Mouse (Mus musculus): ENCODE measurements at regions not wholly inside any gene's neighbourhood (a gene's known extent, or its start where the extent isn't known, plus 50 kb on each side); places are given as distances from the start of the nearest gene placed in this dataset.

DNA sequence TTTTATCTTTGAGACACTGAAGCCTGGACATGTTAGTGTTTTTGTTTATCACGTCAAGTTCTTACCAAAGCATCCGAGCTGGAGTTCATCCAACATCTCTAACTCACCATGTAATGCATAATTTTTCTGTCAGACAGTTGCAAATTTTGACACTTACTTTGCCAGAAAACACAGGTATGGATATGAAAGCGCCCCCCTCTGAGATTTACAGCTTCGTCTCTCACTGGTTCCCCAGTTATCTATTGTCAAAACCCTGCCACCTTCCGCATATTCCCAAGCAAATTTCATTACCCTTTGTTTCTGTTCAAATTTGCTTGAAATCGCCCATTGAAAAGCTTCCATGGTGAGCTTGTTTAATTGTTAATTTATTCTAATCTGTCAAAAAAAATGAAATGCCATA lies 202.7 kb upstream of the Cxadr start:
- ATAC-seq (ENCODE audit: low read depth), result no peak
- H3K27me3 ChIP-seq, result no peaks in the 10 kb centered on the region
- WGBS (ENCODE audit: insufficient replicate concordance), result 65% methylated on average over 6 of the region's 6 CpGs
- no peak overlapping the region for H3K4me2 ChIP-seq
- DNase-seq, result no peak
- no peaks in the 10 kb centered on the region for H3K36me3 ChIP-seq
- H3K27ac ChIP-seq, result no peak overlapping the region
- H3K9me3 ChIP-seq (replicated peaks), result no peaks in the 10 kb centered on the region
- H3K9ac ChIP-seq, result no peak overlapping the region
- no peak overlapping the region for H3K4me3 ChIP-seq (replicated peaks)
- H3K4me1 ChIP-seq (replicated peaks), result no peaks in the 10 kb centered on the region

GRCm38 (mm10) chr16:78096571-78096970 lies 204.7 kb upstream of the Cxadr start:
- ATAC-seq (ENCODE audit: low read depth), result no peak
- 38% methylated on average over 1 of the region's 1 CpGs for WGBS (ENCODE audit: insufficient replicate concordance)

DNA sequence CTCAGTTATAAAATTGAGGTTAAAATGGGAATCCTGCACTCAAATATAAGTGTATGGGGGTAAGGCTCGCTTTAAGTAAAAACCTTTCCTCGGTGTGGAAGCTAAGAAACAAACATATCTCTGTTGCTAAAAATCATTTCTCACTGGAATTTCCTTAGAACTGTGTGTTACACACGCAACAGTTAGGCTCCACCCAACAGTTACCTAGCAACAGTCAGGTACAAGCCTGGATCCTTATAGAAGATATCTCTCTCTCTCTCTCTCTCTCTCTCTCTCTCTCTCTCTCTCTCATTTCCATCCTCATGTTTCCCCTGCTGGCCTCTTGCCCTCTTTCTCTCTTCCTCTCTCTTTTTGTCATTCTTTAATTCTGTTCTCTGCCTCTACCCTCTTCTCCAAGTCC lies 211.1 kb upstream of the Cxadr start:
- DNase-seq, result no peak

More at GRCm38 (mm10) chr16:78096571-78096970, 204.7 kb upstream of the Cxadr start:
- H3K4me1 ChIP-seq (replicated peaks), result no peaks in the 10 kb centered on the region
- no peaks in the 10 kb centered on the region for H3K36me3 ChIP-seq
- no peak overlapping the region for H3K4me2 ChIP-seq
- no peak overlapping the region for H3K9ac ChIP-seq
- H3K9me3 ChIP-seq (replicated peaks), result no peaks in the 10 kb centered on the region
- H3K27me3 ChIP-seq, result no peaks in the 10 kb centered on the region
- H3K27ac ChIP-seq, result no peak overlapping the region
- H3K4me3 ChIP-seq (replicated peaks), result no peak overlapping the region
- DNase-seq, result no peak

GRCm38 (mm10) chr16:78067532-78068118 lies 233.7 kb upstream of the Cxadr start:
- no peak for DNase-seq
- no peaks in the 10 kb centered on the region for H3K4me1 ChIP-seq (replicated peaks)
- H3K36me3 ChIP-seq, result no peaks in the 10 kb centered on the region
- no peaks in the 10 kb centered on the region for H3K27me3 ChIP-seq
- H3K4me2 ChIP-seq, result no peak overlapping the region
- H3K9me3 ChIP-seq (replicated peaks), result no peaks in the 10 kb centered on the region
- no peak overlapping the region for H3K27ac ChIP-seq
- 67% methylated on average over 10 of the region's 10 CpGs for WGBS (ENCODE audit: insufficient replicate concordance)
- ATAC-seq (ENCODE audit: low read depth), result no peak
- H3K9ac ChIP-seq, result no peak overlapping the region
- no peak overlapping the region for H3K4me3 ChIP-seq (replicated peaks)

More for the DNA sequence above, 211.1 kb upstream of the Cxadr start:
- WGBS (ENCODE audit: insufficient replicate concordance), result 66% methylated on average over 3 of the region's 3 CpGs
- Histone ChIP-seq H3K27ac (no peak overlapping the region), H3K27me3 (no peaks in the 10 kb centered on the region), H3K4me1 (replicated peaks) (no peaks in the 10 kb centered on the region), H3K9me3 (replicated peaks) (no peaks in the 10 kb centered on the region), H3K4me2 (no peak overlapping the region), H3K4me3 (replicated peaks) (no peak overlapping the region), H3K9ac (no peak overlapping the region), H3K36me3 (no peaks in the 10 kb centered on the region)
- no peak for ATAC-seq (ENCODE audit: low read depth)

DNA sequence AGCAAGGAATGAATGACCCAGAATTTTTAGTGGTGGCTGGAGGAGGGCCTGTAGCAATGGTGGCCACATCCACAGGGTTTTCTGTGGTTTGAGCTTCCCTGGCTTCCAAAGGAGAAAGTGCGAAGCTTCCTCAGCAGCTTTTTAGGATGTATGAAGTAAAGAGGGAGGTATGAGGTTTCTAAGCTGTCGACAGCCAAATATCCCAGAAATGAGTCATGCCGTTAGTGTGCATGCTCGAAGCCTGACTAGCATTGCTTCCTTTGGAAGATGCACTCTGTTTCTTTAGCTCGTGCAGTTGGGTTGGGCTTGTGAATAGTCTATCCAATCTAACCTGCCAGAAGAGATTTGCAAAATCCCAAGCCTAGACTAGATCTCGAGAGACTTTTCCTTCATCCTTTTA lies 240.8 kb upstream of the Cxadr start:
- Histone ChIP-seq H3K27ac (no peak overlapping the region), H3K4me1 (replicated peaks) (no peaks in the 10 kb centered on the region), H3K9me3 (replicated peaks) (no peaks in the 10 kb centered on the region), H3K4me2 (no peak overlapping the region), H3K9ac (no peak overlapping the region), H3K4me3 (replicated peaks) (no peak overlapping the region), H3K27me3 (no peaks in the 10 kb centered on the region), H3K36me3 (no peaks in the 10 kb centered on the region)
- ATAC-seq (ENCODE audit: low read depth) (no peak), DNase-seq (no peak)
- WGBS (ENCODE audit: insufficient replicate concordance), result 63% methylated on average over 6 of the region's 6 CpGs

DNA sequence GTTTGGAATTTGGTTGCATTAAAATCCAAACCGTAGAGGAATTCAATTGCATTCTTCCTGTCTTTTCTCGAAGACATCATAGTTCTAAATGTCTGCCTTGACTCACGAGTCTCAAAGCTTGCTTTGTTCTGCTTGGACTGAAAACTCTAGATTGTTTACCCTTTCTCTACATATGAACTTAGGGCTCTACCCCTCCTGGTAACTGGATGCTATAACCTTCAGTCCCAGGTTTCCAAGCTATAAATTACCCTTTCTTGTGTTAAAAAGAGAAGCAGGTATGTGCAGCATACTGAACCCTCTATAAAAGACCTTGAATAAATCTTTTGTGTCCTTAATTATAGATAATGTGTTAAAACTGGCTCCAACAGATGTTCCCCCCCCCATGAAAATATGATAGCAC lies 243.7 kb upstream of the Cxadr start:
- no peaks in the 10 kb centered on the region for H3K36me3 ChIP-seq
- no peak overlapping the region for H3K4me3 ChIP-seq (replicated peaks)
- no peaks in the 10 kb centered on the region for H3K4me1 ChIP-seq (replicated peaks)
- no peak overlapping the region for H3K9ac ChIP-seq
- DNase-seq, result no peak
- H3K4me2 ChIP-seq, result no peak overlapping the region
- H3K9me3 ChIP-seq (replicated peaks), result no peaks in the 10 kb centered on the region; the same call in 1 of the 2 replicates
- no peak overlapping the region for H3K27ac ChIP-seq
- H3K27me3 ChIP-seq, result no peaks in the 10 kb centered on the region
- WGBS (ENCODE audit: insufficient replicate concordance), result 60% methylated on average over 3 of the region's 3 CpGs
- ATAC-seq (ENCODE audit: low read depth), result no peak

GRCm38 (mm10) chr16:78052133-78052532 lies 249.2 kb upstream of the Cxadr start:
- WGBS (ENCODE audit: insufficient replicate concordance), result 49% methylated on average over 7 of the region's 7 CpGs
- no peak for ATAC-seq (ENCODE audit: low read depth)

GRCm38 (mm10) chr16:78040149-78040920 lies 261.0 kb upstream of the Cxadr start:
- WGBS (ENCODE audit: insufficient replicate concordance), result 66% methylated on average over 4 of the region's 4 CpGs
- no peaks in the 10 kb centered on the region for H3K4me1 ChIP-seq (replicated peaks)

More at GRCm38 (mm10) chr16:78052133-78052532, 249.2 kb upstream of the Cxadr start:
- no peak for DNase-seq
- Histone ChIP-seq H3K27me3 (no peaks in the 10 kb centered on the region), H3K9me3 (replicated peaks) (peaks cover 3% of the 10 kb centered on the region; the same call in 1 of the 2 replicates), H3K27ac (no peak overlapping the region), H3K4me1 (replicated peaks) (no peaks in the 10 kb centered on the region), H3K9ac (no peak overlapping the region), H3K4me2 (no peak overlapping the region), H3K4me3 (replicated peaks) (no peak overlapping the region), H3K36me3 (no peaks in the 10 kb centered on the region)

DNA sequence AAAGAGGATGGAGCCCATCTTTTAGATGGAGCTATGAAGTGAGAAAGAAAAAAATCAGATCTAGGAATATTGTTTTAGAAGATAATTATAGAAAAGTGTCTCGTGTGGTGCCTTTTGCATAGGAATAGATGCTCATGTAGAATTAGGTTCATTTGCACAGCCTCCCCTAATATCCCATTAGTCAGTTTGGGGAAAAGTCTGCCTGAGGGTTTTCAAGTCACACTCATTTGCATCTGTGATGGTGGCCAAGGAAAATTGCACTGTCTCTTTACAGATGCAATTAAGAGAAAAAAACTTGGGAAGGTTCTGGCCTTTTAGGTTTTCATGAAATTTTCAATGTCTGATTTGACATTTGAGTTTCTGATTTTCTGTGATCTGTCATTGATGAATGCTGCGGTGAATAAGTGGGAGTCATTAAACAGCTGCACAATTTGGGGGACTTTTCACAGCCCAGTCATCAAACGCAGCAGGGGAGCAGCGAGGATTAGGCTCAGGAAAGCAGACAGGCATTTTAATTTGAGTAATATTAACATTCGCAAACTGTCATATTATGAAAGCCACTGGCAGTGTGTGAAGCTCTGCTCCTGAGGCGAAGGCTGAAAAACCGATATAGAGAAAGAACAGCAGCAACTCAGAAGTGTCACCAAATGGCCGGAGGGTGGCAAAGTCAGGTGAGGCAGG lies 281.5 kb upstream of the Cxadr start:
- Histone ChIP-seq H3K36me3 (no peaks in the 10 kb centered on the region), H3K4me2 (no peak overlapping the region), H3K4me3 (replicated peaks) (no peak overlapping the region), H3K9me3 (replicated peaks) (no peaks in the 10 kb centered on the region), H3K27ac (no peak overlapping the region), H3K4me1 (replicated peaks) (no peaks in the 10 kb centered on the region), H3K9ac (no peak overlapping the region), H3K27me3 (no peaks in the 10 kb centered on the region)
- DNase-seq, result no peak
- ATAC-seq (ENCODE audit: low read depth), result no peak
- 57% methylated on average over 8 of the region's 8 CpGs for WGBS (ENCODE audit: insufficient replicate concordance)

More at GRCm38 (mm10) chr16:78040149-78040920, 261.0 kb upstream of the Cxadr start:
- Histone ChIP-seq H3K4me3 (replicated peaks) (no peak overlapping the region), H3K4me2 (no peak overlapping the region), H3K27ac (no peak overlapping the region), H3K9me3 (replicated peaks) (no peaks in the 10 kb centered on the region), H3K9ac (no peak overlapping the region), H3K27me3 (no peaks in the 10 kb centered on the region), H3K36me3 (no peaks in the 10 kb centered on the region)
- DNase-seq, result no peak
- ATAC-seq (ENCODE audit: low read depth), result no peak

GRCm38 (mm10) chr16:78015401-78015800 lies 285.9 kb upstream of the Cxadr start:
- Histone ChIP-seq H3K27me3 (no peaks in the 10 kb centered on the region), H3K4me3 (replicated peaks) (no peak overlapping the region), H3K4me1 (replicated peaks) (no peaks in the 10 kb centered on the region), H3K9ac (no peak overlapping the region), H3K9me3 (replicated peaks) (no peaks in the 10 kb centered on the region), H3K36me3 (no peaks in the 10 kb centered on the region), H3K27ac (no peak overlapping the region), H3K4me2 (no peak overlapping the region)
- 51% methylated on average over 2 of the region's 2 CpGs for WGBS (ENCODE audit: insufficient replicate concordance)
- ATAC-seq (ENCODE audit: low read depth), result no peak
- DNase-seq, result no peak

DNA sequence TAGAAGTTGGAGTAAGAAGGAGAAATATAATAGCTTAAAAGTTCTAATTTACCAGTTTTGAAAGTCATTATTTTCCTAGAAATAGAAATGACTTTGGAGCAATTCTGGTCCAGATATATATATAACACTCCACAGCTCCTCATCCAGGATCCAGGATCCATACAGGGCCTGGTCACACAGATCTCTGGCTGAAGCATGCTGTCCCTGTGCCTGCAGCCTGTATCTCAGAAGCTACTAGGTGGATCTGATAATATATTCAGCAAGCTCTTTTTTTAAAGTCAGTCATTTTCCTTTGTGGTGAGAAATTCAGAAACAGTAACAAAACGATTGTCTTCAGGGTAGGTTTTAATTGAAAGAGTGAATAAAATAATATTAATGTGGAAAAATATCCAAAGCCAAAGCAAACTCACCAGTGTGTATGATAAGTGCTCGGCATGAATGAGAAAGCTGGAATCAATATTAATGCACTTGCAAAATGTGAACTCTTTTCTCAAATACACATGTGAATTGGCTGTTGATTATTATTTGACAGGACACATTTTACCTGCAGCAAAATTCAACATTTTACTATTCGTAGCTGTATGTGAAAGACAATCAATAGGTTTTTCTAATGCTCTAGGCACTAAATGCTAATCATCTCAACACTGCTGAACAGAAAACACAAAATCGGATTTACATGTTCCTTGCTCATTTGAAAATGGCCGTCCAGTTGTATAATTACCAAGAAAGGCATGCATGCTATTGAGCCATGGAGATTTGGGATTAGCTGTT lies 288.1 kb upstream of the Cxadr start:
- H3K4me2 ChIP-seq, result no peak overlapping the region
- H3K36me3 ChIP-seq, result no peaks in the 10 kb centered on the region
- no peaks in the 10 kb centered on the region for H3K9me3 ChIP-seq (replicated peaks)
- no peaks in the 10 kb centered on the region for H3K27me3 ChIP-seq
- ATAC-seq (ENCODE audit: low read depth) (no peak), DNase-seq (no peak)
- no peak overlapping the region for H3K9ac ChIP-seq
- H3K27ac ChIP-seq, result no peak overlapping the region
- no peak overlapping the region for H3K4me3 ChIP-seq (replicated peaks)
- 58% methylated on average over 5 of the region's 5 CpGs for WGBS (ENCODE audit: insufficient replicate concordance)
- H3K4me1 ChIP-seq (replicated peaks), result no peaks in the 10 kb centered on the region
